Mouse (Mus musculus): Measurements from ENCODE around the gene Cfap45. TPM values are rescaled to one million over a fixed set of nuclear protein-coding genes. Genes with fewer than 3 reads are reported as not detected.

The Cfap45 gene
- polyA plus RNA-seq, 1 experiment from 2014 or later = 2.5 TPM

Other genes starting within 250 kb of the Cfap45 start
- gene Atp1a2, start 222.7 kb upstream of the Cfap45 start, polyA plus RNA-seq (2014; fragmentation: Nextera tagmentation; extraction: Ambion mirVana) = 1.3 and 1.6 TPM in 2 replicates
- 0.30 and 0.84 TPM in 2 replicates for gene Kcnj9, start 191.5 kb upstream of the Cfap45 start, polyA plus RNA-seq (2014; fragmentation: Nextera tagmentation; extraction: Ambion mirVana)
- gene Kcnj10, start 179.6 kb upstream of the Cfap45 start, polyA plus RNA-seq (2014; fragmentation: Nextera tagmentation; extraction: Ambion mirVana) = 0.85 and 0.93 TPM in 2 replicates
- gene Pigm, start 144.3 kb upstream of the Cfap45 start, polyA plus RNA-seq (2014; fragmentation: Nextera tagmentation; extraction: Ambion mirVana) = 14.2 and 15.1 TPM in 2 replicates
- gene Slamf9, start 45.4 kb upstream of the Cfap45 start, polyA plus RNA-seq (2014; fragmentation: Nextera tagmentation; extraction: Ambion mirVana) = 0.17 TPM in 1 of 2 replicates, not detected in the other
- 45.9 and 59.3 TPM in 2 replicates for gene Igsf9, start 39.0 kb upstream of the Cfap45 start, polyA plus RNA-seq (2014; fragmentation: Nextera tagmentation; extraction: Ambion mirVana)
- 79.8 and 93.6 TPM in 2 replicates for gene Tagln2, start 20.8 kb upstream of the Cfap45 start, polyA plus RNA-seq (2014; fragmentation: Nextera tagmentation; extraction: Ambion mirVana)
- gene Vsig8, start 35.1 kb downstream of the Cfap45 start, polyA plus RNA-seq (2014; fragmentation: Nextera tagmentation; extraction: Ambion mirVana) = 0.15 TPM in 1 of 2 replicates, not detected in the other
- gene Slamf8, start 69.8 kb downstream of the Cfap45 start, polyA plus RNA-seq (2014; fragmentation: Nextera tagmentation; extraction: Ambion mirVana) = not detected in 2 replicates
- 0.27 and 0.31 TPM in 2 replicates for gene Fcrl6, start 81.8 kb downstream of the Cfap45 start, polyA plus RNA-seq (2014; fragmentation: Nextera tagmentation; extraction: Ambion mirVana)
- 20.4 and 20.6 TPM in 2 replicates for gene Dusp23, start 112.2 kb downstream of the Cfap45 start, polyA plus RNA-seq (2014; fragmentation: Nextera tagmentation; extraction: Ambion mirVana)
- gene Crp, start 177.3 kb downstream of the Cfap45 start, polyA plus RNA-seq (2014; fragmentation: Nextera tagmentation; extraction: Ambion mirVana) = 3.8 and 4.0 TPM in 2 replicates

Data from neural tube, embryonic 11.5 days (tissue).